Mouse (Mus musculus): ENCODE data around the gene Trabd2b.

Gene Trabd2b

GRCm38 (mm10) chr4:114406355-114407101 is at the start of gene Trabd2b:
Trabd2b (plus strand) TSS chr4:114406724.
- DNase-seq: no peak

GRCm38 (mm10) chr4:114357420-114357819 is 49.1 kb upstream of the Trabd2b start:
- DNase-seq: no peak

GRCm38 (mm10) chr4:114358874-114359273 is 47.6 kb upstream of the Trabd2b start:
- DNase-seq: no peak

- no peak for DNase-seq
Measured at GRCm38 (mm10) chr4:114359818-114360217, 46.7 kb upstream of the Trabd2b start.

DNA sequence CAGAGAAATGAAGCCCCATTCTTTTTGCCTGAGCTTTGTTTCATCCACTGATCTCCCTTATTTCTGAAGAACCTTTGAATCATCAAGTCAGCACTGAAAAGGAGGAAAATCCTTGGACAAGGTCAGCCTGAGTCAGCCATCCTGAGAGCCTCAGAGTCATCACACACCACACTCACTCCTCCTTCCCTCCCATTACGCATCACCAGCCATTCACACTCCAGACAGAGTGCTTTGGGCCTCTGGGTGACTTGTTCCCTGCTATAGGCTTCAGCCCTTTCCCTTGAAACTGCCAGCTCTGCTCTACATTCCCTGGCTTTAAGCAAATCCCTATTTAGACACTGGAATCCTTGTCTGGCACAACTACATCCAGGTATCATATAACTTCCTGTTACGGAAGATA is 45.2 kb upstream of the Trabd2b start:
- no peak for DNase-seq

DNA sequence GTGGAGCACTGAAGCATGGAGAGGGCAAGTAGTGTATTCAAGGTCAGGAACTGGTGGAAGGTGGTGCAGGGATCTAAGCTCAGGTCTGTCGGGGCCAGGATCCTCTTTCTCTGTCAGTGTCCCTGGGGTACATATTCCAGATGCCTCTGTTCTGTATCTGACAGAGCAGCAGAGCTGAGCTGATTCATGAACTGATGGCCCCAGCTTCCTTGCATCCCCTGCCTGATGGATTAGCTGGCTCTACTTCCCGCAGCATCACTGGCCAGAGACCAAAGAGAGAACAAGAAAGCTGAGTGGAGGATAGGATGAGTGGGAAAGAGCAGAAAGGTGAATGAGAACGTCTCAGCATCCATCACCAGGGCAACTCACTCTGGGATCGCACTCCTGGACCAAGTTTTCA is 41.5 kb upstream of the Trabd2b start:
- no peak for DNase-seq

- no peak for DNase-seq
Measured at GRCm38 (mm10) chr4:114365595-114365994, 40.9 kb upstream of the Trabd2b start.

DNA sequence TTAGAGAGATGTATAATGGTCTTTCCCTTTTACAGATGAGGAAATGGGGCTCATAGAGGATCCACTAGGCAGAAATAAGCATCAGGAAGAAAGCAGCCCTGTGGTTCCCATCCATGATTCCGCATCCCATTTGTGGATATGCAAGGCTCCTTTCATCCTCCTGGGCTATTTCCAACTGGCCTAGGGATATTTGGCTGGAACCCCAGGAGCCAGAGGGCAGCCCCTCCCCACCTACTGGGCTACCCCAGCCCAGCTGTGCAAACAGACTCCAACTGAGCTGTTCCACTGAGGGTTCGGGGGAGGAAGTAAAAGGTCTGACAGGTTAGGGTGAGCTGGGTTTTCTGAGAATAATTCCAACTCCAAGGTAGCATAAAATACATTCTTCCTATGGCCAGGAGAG is 39.5 kb upstream of the Trabd2b start:
- DNase-seq: no peak

DNA sequence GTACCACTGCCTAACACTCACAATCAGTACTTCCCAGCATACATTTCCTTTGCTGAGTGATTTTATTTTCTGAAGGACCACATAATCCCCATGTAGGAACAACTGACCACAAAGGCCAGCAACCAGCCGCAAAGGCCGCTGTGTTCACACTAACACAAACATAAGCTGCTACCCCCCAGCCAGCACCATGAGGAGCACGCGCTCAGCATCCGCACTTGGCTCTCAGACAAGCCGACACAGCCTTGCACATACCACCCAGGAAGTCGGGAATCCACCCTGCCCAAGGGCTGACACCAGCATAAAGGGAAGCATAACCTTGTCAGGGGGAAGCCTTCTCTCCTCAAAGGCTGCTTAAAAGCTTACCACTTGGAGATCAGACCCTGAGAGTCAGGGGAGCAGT is 38.7 kb upstream of the Trabd2b start:
- DNase-seq: no peak

DNA sequence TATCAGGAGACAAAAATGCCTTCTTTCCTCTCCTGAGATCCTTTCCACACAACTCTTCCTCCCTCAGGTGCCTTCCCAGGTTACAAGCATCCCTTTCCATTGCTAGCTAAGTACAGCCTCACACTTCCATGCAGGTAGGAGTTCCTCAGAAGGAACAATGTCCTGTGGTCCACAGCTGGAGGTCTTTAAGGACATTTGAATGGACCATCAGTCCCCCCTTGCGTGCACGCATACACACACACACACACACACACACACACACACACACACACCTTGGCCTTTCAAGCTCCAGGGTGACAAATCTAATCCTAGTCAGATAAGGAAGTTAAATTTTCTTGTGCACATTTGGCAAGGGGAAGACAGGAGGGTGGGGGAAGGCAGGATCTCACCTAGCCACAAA is 36.9 kb upstream of the Trabd2b start:
- no peak for DNase-seq

DNA sequence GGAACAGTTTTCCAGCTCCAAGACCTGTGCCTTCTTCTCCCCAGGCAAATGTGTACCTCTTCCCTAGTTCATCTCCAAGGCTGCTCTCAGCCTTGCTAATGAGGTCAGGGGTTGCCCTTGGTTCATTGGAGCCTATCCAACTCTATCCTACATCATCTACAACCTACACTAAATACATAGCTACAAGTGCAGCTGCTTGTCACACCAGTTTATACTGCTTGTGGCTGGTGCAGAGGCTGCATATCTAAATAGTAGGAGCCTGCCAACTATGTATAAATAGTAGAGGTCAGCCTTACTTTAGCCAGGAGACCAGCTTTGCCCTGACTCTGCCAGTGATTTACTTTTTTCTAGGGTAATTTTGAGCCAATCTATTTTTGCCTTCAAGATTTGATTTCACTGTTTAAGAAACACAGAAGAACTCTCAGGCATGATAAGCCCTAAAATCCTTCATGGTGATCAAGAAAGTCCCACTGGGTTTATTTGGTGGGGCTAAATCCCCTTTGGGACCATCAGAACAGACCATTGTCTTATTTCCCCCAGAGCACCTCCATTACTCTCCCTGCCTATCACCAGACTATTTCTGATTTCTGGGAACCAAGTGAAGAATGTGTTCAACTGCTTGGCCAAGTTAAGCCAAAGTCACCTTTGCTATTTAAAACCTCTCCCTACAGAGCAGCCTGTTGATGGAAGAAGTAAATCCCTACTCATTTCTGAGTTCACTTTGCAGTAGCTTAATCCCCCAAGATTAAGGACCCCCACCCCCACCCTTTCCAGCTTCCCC is 35.4 kb upstream of the Trabd2b start:
- DNase-seq: no peak

DNA sequence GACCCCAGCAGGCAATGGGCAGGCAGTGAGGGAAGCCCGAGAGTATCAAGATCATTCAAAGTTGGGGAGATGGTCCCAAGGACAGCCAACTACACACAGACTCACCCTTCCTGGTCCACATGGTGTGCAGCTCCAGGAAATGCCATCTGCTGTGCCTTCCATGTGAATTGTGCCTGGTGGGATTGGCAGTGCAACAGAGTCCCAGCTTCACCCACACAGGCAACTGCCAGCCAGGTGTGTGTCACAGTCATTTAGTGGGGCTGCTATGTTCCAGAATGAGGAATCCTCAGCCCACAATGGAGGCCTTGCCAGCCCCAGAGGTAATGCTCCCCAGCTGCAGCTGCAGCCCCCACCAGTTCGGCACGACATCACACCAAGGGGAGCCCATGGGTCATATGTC is 33.8 kb upstream of the Trabd2b start:
- no peak for DNase-seq

DNA sequence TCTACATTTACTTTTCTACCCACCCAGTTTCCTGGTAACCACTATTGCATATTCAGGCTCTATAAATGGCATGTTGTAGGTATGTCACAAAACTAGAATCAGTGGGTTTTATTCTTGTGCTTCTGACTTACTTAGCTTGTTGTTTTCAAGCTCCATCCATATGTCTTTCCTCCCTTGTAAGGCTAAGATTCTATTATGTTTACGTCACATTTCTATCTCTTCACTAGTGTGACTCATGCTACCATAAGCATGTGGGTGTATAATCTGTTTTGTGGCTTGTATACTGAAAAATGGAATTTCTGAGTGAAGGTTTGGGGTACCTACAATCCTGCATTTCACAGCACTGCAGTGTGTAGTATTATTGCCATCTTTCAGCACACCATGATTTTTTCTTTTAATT is 32.2 kb upstream of the Trabd2b start:
- DNase-seq: no peak

DNA sequence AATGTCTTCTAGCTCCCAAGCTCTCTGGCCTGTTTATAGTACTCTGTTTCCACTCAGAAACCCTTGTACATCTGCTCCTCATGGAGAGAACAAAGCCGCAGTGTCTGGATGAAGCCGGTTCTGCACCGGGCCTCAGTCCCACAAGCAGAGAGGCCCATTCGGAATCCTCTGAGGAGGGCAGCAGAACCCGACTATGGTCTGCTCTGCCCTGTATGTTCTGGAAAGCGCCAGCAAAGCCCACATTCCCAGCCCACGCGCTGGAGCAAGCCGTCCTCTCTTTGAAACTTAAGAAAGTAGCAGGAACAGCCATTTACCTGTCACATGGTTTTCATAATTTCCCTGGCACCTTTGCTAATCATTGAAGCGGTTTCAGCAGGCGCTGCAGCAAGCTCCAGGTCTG is 29.0 kb upstream of the Trabd2b start:
- DNase-seq: no peak

GRCm38 (mm10) chr4:114378512-114378911 is 28.0 kb upstream of the Trabd2b start:
- no peak for DNase-seq

- DNase-seq: no peak
Measured at GRCm38 (mm10) chr4:114379416-114379956, 27.0 kb upstream of the Trabd2b start.

DNA sequence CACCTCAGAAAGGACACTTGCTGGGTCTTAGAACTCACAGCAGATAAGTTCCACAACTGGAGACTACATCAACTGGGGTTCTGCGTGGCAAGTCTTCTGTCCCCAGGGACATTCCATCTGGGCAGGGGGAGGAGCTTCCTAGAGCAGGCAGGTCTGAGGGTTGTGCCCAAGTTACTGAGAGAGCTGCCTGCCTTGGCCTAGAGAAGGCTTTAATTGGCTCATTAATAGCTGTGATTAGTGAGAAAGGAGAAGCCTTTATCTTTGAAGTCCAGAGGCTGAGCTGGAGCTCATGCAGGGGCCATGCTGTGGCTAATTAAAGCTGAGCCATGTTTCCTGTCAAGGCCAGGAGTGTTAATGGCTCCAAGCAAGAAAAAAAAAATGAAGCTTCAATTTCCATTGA is 23.9 kb upstream of the Trabd2b start:
- no peak for DNase-seq

DNA sequence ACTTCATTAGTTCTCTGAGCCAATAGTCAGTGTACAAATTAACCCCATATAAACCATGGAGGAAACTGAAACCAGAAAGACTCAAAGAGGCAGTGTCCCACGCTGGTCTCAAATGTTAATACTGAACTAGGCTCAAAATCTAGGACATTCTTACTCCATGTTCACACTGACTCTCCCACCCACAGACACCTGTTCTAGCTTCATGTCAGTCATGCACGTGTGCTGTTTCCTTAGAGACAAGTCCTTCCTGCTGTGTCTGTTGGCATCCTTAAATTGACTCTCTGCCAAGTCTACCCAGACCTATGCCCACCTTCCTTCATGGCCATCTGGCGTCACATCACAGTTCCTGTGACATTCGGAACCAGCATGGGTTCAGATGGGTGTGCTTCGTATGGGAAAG is 21.3 kb upstream of the Trabd2b start:
- DNase-seq: no peak

DNA sequence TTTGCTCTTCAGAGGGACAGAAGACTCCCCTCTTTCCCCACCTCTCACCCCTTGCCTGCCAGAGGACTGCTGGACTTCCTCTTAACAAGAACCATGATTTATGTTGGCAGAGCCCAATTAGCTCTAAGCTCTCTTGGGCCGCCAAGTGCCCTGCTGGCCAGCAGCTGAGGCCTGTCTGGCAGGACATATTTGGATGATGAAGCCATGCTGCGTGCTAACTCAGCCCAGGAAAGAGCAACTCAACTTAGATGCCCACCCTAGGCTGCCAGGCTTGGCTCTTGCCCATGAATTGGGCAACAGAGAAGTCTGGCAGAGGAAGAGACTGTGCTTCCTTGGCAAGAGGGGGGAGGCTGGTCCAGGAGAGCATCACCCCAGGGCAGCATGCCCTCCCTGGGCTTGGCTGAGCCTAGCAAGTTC is 20.1 kb upstream of the Trabd2b start:
- peak; percentile 30 for DNase-seq

DNA sequence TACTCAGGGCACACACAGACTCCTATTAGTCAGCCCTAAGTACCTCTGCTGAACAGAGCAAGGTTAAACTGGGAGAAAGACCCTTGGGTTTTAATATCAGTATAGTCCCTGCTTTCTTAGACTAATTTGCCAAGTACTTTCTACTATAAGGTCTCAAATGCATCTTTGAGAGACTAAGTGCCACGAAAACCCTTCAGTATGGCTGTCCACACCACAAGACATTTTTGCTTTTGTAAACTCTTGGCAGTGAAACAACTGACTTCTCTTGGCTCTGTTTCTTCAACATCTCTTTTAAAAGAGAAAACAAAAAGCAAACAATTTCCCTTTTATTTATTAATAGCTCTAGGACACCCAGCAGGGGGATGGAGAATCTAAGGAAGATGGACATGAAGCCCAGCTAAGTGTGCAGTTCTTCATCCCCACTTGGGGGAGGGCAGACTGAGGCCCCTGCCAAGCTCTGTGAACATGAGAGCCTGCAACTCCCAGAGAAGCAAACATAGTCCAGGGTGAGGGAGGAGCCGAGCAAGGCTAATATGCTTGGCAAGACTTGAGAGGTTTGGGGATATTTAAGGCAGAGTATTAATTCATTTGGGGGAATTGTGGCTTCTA is 18.9 kb upstream of the Trabd2b start:
- DNase-seq: no peak

DNA sequence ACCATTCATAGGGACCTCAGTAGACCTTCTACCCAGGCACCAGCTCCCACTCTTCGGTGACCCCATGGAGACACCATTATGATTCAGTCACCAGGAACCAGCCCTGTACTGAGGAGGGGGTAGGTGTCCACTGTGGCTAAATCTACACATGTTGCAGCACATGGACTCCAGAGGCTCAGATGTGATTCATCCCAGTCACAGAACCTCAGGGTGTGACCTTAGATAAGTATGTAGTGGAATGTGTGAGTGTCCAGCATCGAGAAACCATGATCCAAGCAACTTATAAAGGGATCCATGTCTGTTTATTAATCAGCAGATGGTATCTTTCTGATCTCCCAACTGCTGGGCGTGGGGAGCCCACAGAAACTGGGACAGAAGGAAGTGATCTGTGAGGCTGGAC is 18.2 kb upstream of the Trabd2b start:
- DNase-seq: no peak

GRCm38 (mm10) chr4:114389653-114390052 is 16.9 kb upstream of the Trabd2b start:
- no peak for DNase-seq

- no peak for DNase-seq
Measured at GRCm38 (mm10) chr4:114397625-114398024, 8.9 kb upstream of the Trabd2b start.

DNA sequence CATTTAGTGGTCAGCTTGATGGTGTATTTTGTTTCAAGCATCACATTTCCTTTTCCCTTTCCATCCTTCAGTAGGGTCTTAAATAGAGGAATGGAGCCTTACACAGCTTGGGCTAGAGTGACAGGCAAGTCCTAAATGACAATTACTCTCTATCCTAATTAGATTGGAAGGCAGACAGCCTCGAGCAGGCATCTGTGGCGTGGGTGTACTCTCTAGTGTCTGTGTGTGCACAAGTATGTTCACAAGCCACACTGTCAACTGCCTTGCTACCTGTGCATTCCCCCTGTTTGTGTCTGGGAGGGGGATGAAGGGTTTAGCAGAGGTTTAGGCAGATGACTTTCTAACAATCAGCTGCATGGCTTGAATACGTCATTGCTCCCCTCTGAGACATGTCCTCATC is 6.7 kb upstream of the Trabd2b start:
- DNase-seq: no peak

Data from cerebellum, adult 8-10 months (tissue).